Mouse (Mus musculus): ENCODE measurements around the gene Bmpr1a. TPM values are rescaled to one million over a fixed set of nuclear protein-coding genes. Genes with fewer than 3 reads are reported as not detected.

Bmpr1a gene
- total and polyA plus RNA-seq, 2 experiments from 2014 or later: 20.6 to 52.5 TPM

GRCm38 (mm10) chr14:34454282-34454681 is 48.9 kb downstream of the Bmpr1a start:
- no peak overlapping the region for H3K9ac ChIP-seq (replicated peaks; ENCODE audit: low read length)
- ATAC-seq: no peak

DNA sequence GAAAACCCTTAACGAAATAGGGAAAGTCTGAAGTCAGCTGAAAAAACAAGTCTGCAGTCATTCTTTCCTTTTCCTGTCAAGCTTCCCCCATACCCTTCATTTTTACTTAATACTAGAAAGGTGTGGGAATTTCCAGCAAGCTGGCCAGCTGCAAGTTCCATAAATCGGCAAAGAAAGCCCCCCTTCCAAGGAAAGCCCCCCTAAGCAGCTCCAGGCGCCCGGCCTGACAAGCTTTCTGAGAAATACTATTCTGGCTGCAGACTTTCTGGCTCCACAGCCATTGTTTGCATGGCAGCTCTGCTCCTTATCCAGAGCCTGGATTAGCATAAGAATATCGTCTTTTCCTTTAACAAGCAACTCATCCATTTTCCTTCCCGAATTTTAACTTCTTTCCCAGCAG is 49.5 kb downstream of the Bmpr1a start:
- DNase-seq (ENCODE audit: low spot score): peak; percentile 48
- Histone ChIP-seq H3K9ac (replicated peaks; ENCODE audit: low read length) (no peak overlapping the region), H3K36me3 (ENCODE audit: insufficient read depth, low read length) (no peaks in the 10 kb centered on the region)

More at GRCm38 (mm10) chr14:34454282-34454681, 48.9 kb downstream of the Bmpr1a start:
- Histone ChIP-seq H3K36me3 (ENCODE audit: insufficient read depth, low read length) (no peaks in the 10 kb centered on the region), H3K4me3 (ENCODE audit: low read length) (no peak overlapping the region), H3K27me3 (ENCODE audit: insufficient read depth, low read length) (no peaks in the 10 kb centered on the region), H3K4me2 (ENCODE audit: low read depth, low read length) (no peak overlapping the region), H3K27ac (peak overlapping the region; percentile 63), H3K4me1 (ENCODE audit: insufficient read depth, low read length) (no peaks in the 10 kb centered on the region), H3K9me3 (ENCODE audit: low read length) (no peaks in the 10 kb centered on the region)
- DNase-seq (ENCODE audit: low spot score): no peak
- WGBS: 47% methylated on average over 3 of the region's 3 CpGs
- TF ChIP-seq CTCF (IDR thresholded peaks at IDR 0.05; ENCODE audit: low read depth): no peak

GRCm38 (mm10) chr14:34451872-34452271 is 51.3 kb downstream of the Bmpr1a start:
- no peaks in the 10 kb centered on the region for H3K27me3 ChIP-seq (ENCODE audit: insufficient read depth, low read length)
- H3K36me3 ChIP-seq (ENCODE audit: insufficient read depth, low read length): no peaks in the 10 kb centered on the region
- no peak overlapping the region for H3K9ac ChIP-seq (replicated peaks; ENCODE audit: low read length)
- no peaks in the 10 kb centered on the region for H3K9me3 ChIP-seq (ENCODE audit: low read length)
- H3K4me3 ChIP-seq (ENCODE audit: low read length): no peak overlapping the region
- TF ChIP-seq CTCF (IDR thresholded peaks at IDR 0.05; ENCODE audit: low read depth): no peak
- no peak for DNase-seq (ENCODE audit: low spot score)
- no peak overlapping the region for H3K27ac ChIP-seq
- H3K4me2 ChIP-seq (ENCODE audit: low read depth, low read length): no peak overlapping the region
- H3K4me1 ChIP-seq (ENCODE audit: insufficient read depth, low read length): no peaks in the 10 kb centered on the region
- ATAC-seq: no peak

More for the DNA sequence above, 49.5 kb downstream of the Bmpr1a start:
- Histone ChIP-seq H3K4me2 (ENCODE audit: low read depth, low read length) (no peak overlapping the region), H3K27me3 (ENCODE audit: insufficient read depth, low read length) (no peaks in the 10 kb centered on the region), H3K27ac (peak overlapping the region; percentile 63), H3K4me1 (ENCODE audit: insufficient read depth, low read length) (no peaks in the 10 kb centered on the region), H3K9me3 (ENCODE audit: low read length) (no peaks in the 10 kb centered on the region), H3K4me3 (ENCODE audit: low read length) (no peak overlapping the region)
- ATAC-seq: peak; percentile 61
- WGBS: 13% methylated on average over 6 of the region's 6 CpGs
- TF ChIP-seq CTCF (IDR thresholded peaks at IDR 0.05; ENCODE audit: low read depth): no peak

DNA sequence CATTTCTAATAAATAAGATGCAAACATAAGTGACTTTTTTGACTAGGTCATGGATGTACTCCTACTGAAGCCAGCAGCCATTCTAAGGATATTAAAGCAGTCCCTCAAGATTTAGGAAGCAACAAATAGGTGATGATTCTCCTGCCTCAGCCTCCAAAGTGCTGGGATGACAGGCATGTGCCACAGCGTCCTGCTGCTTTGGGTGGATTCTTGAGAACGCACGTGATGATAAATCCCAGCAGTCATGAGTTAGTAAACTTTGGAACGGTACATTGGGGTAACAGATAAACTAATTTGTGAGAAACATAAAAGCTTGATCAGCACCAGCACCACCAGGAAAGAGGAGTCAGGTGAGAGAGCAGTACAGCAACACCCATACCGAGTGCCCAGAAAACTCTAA is 52.7 kb downstream of the Bmpr1a start:
- no peak for ATAC-seq
- no peaks in the 10 kb centered on the region for H3K9me3 ChIP-seq (ENCODE audit: low read length)
- H3K4me1 ChIP-seq (ENCODE audit: insufficient read depth, low read length): no peaks in the 10 kb centered on the region
- no peak overlapping the region for H3K9ac ChIP-seq (replicated peaks; ENCODE audit: low read length)
- no peak overlapping the region for H3K4me2 ChIP-seq (ENCODE audit: low read depth, low read length)
- DNase-seq (ENCODE audit: low spot score): no peak
- peaks cover 2% of the 10 kb centered on the region; the same call in 1 of the 2 replicates for H3K36me3 ChIP-seq (ENCODE audit: insufficient read depth, low read length)
- TF ChIP-seq CTCF (IDR thresholded peaks at IDR 0.05; ENCODE audit: low read depth): no peak
- no peaks in the 10 kb centered on the region for H3K27me3 ChIP-seq (ENCODE audit: insufficient read depth, low read length)
- H3K27ac ChIP-seq: no peak overlapping the region
- WGBS: 89% methylated on average over 5 of the region's 5 CpGs
- H3K4me3 ChIP-seq (ENCODE audit: low read length): no peak overlapping the region

DNA sequence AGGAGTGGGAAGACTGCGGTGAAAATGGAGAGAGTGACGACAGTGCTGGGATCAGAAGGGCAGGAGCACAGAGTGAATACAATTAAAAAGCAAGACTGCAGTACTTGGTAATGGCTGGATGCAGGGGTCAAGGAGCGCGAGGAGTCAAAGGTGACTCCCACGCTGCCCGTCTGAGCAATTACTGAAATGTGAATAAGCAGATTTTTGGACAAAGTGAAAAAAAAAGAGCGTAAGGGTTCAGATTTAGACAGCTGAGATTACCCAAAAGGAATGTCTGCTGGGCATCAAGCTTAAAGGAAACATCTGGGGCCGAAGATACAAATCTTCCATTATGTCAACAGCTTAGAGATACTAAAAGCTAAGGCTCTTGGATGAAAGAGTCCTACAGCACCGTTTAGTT is 53.3 kb downstream of the Bmpr1a start:
- Histone ChIP-seq H3K36me3 (ENCODE audit: insufficient read depth, low read length) (peaks cover 2% of the 10 kb centered on the region; the same call in 1 of the 2 replicates), H3K9ac (replicated peaks; ENCODE audit: low read length) (no peak overlapping the region), H3K27ac (no peak overlapping the region), H3K4me3 (ENCODE audit: low read length) (no peak overlapping the region), H3K27me3 (ENCODE audit: insufficient read depth, low read length) (no peaks in the 10 kb centered on the region), H3K9me3 (ENCODE audit: low read length) (no peaks in the 10 kb centered on the region), H3K4me1 (ENCODE audit: insufficient read depth, low read length) (no peaks in the 10 kb centered on the region), H3K4me2 (ENCODE audit: low read depth, low read length) (no peak overlapping the region)
- ATAC-seq (no peak), DNase-seq (ENCODE audit: low spot score) (no peak)
- 63% methylated on average over 9 of the region's 9 CpGs for WGBS
- TF ChIP-seq CTCF (IDR thresholded peaks at IDR 0.05; ENCODE audit: low read depth): no peak

GRCm38 (mm10) chr14:34448398-34448797 is 54.7 kb downstream of the Bmpr1a start:
- Histone ChIP-seq H3K4me1 (ENCODE audit: insufficient read depth, low read length) (no peaks in the 10 kb centered on the region), H3K9ac (replicated peaks; ENCODE audit: low read length) (no peak overlapping the region), H3K4me3 (ENCODE audit: low read length) (no peak overlapping the region), H3K36me3 (ENCODE audit: insufficient read depth, low read length) (peaks cover 2% of the 10 kb centered on the region; the same call in 1 of the 2 replicates), H3K9me3 (ENCODE audit: low read length) (no peaks in the 10 kb centered on the region), H3K27me3 (ENCODE audit: insufficient read depth, low read length) (no peaks in the 10 kb centered on the region), H3K27ac (no peak overlapping the region), H3K4me2 (ENCODE audit: low read depth, low read length) (no peak overlapping the region)
- no peak for DNase-seq (ENCODE audit: low spot score)
- ATAC-seq: no peak
- no peak for TF ChIP-seq CTCF (IDR thresholded peaks at IDR 0.05; ENCODE audit: low read depth)

GRCm38 (mm10) chr14:34447659-34448058 is 55.5 kb downstream of the Bmpr1a start:
- H3K9me3 ChIP-seq (ENCODE audit: low read length): no peaks in the 10 kb centered on the region
- H3K4me2 ChIP-seq (ENCODE audit: low read depth, low read length): no peak overlapping the region
- H3K27ac ChIP-seq: no peak overlapping the region
- no peak overlapping the region for H3K4me3 ChIP-seq (ENCODE audit: low read length)
- no peak for DNase-seq (ENCODE audit: low spot score)
- no peak for ATAC-seq
- H3K4me1 ChIP-seq (ENCODE audit: insufficient read depth, low read length): no peaks in the 10 kb centered on the region
- peaks cover 2% of the 10 kb centered on the region; the same call in 1 of the 2 replicates for H3K36me3 ChIP-seq (ENCODE audit: insufficient read depth, low read length)
- no peak for TF ChIP-seq CTCF (IDR thresholded peaks at IDR 0.05; ENCODE audit: low read depth)
- no peak overlapping the region for H3K9ac ChIP-seq (replicated peaks; ENCODE audit: low read length)
- WGBS: 62% methylated on average over 4 of the region's 4 CpGs
- H3K27me3 ChIP-seq (ENCODE audit: insufficient read depth, low read length): no peaks in the 10 kb centered on the region

Data from hindbrain, postnatal 0 days (tissue).